Comparison of ENCODE assay signal across 28 mouse cellular contexts in the genomic region with DNA sequence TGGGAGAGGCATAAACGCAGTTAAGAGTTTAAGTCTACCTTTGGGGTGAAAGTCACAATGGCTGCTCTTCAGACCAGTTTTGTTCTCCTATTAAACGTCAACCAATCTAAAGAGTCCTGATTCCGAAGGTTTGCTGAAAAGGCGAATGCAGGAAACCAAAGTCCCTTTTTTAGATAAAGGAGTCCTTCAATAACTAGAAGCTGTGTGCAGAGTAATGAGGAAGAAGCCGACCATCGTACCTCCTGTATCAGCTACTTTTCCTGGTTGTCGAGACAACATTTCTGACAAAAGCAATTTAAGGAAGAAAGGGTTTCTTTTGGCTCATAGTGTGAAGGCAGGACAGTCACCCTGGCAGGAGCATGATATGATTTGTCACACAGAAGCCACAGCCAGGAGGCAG.
"Had no signal": no experiment of that assay in that cellular context is flagged by ENCODE, and none has a peak within 500 bp of the region (broad histone marks: within the 10 kb centered on the region; RNA-seq: fewer than 3 reads in every experiment).

No protein-coding gene starts in this region.

- ATAC-seq: forebrain, embryonic 13.5 days; forebrain, embryonic 14.5 days; forebrain, embryonic 15.5 days; forebrain, embryonic 16.5 days; forebrain, postnatal 0 days had no signal

- H3K9ac ChIP-seq: embryonic facial prominence, embryonic 12.5 days; embryonic facial prominence, embryonic 13.5 days; embryonic facial prominence, embryonic 15.5 days; forebrain, embryonic 12.5 days; forebrain, embryonic 13.5 days; forebrain, embryonic 15.5 days; forebrain, postnatal 0 days had no signal

- H3K4me3 ChIP-seq: embryonic facial prominence, embryonic 10.5 days; embryonic facial prominence, embryonic 12.5 days; embryonic facial prominence, embryonic 13.5 days; embryonic facial prominence, embryonic 15.5 days; erythroblast, embryonic 14.5 days; forebrain, embryonic 10.5 days; forebrain, embryonic 12.5 days; forebrain, embryonic 13.5 days; forebrain, embryonic 15.5 days; gastrocnemius, adult 2 months had no signal

- H3K4me2 ChIP-seq: embryonic facial prominence, embryonic 12.5 days; embryonic facial prominence, embryonic 13.5 days; embryonic facial prominence, embryonic 15.5 days; forebrain, embryonic 12.5 days; forebrain, embryonic 13.5 days; forebrain, embryonic 15.5 days had no signal

- H3K27ac ChIP-seq: embryonic facial prominence, embryonic 10.5 days; embryonic facial prominence, embryonic 12.5 days; embryonic facial prominence, embryonic 13.5 days; embryonic facial prominence, embryonic 15.5 days; forebrain, embryonic 10.5 days; forebrain, embryonic 12.5 days; forebrain, embryonic 13.5 days; forebrain, embryonic 15.5 days; gastrocnemius, adult 2 months had no signal

- H3K36me3 ChIP-seq: embryonic facial prominence, embryonic 10.5 days; embryonic facial prominence, embryonic 12.5 days; embryonic facial prominence, embryonic 13.5 days; embryonic facial prominence, embryonic 15.5 days; forebrain, embryonic 10.5 days; forebrain, embryonic 12.5 days; forebrain, embryonic 15.5 days had no signal

- DNase-seq: cerebellum, adult 2 months; cerebellum, adult 8-10 months; cerebellum, adult 9-10 months; cerebellum, adult 9-11 months; cerebellum, postnatal 10 days; cerebellum, postnatal 14 days; cerebellum, postnatal 25 days; cerebellum, postnatal 36 days; embryo, embryonic 11 days; forebrain, postnatal 0 days; gastrocnemius, adult 2 months; gastrocnemius, postnatal 10 days; gastrocnemius, postnatal 14 days; gastrocnemius, postnatal 25 days; gastrocnemius, postnatal 36 days; heart, adult 11 months; heart, adult 18-20 months had no signal

- H3K27me3 ChIP-seq: embryonic facial prominence, embryonic 15.5 days; forebrain, embryonic 15.5 days had no signal

- H3K9me3 ChIP-seq: embryonic facial prominence, embryonic 10.5 days; embryonic facial prominence, embryonic 12.5 days; embryonic facial prominence, embryonic 13.5 days; embryonic facial prominence, embryonic 15.5 days; forebrain, embryonic 10.5 days; forebrain, embryonic 12.5 days; forebrain, embryonic 13.5 days; forebrain, embryonic 15.5 days had no signal
